Mouse (Mus musculus) cerebellum, postnatal 4 days (tissue): ENCODE data around the gene Cyp46a1.

Experiments used
- DNase-seq, 2 experiments: peaks; one replicate each; pipeline ENCODE4 v3.0.0; 2022; ENCODE audit warnings: low spot score in 2 of 2, mixed read lengths in 1 of 2

Cyp46a1 gene

GRCm38 (mm10) chr12:108398681-108399080 is 64.5 kb downstream of the Cyp46a1 start:
- DNase-seq: no peak

GRCm38 (mm10) chr12:108399191-108399590 is 65.0 kb downstream of the Cyp46a1 start:
- no peak for DNase-seq

DNA sequence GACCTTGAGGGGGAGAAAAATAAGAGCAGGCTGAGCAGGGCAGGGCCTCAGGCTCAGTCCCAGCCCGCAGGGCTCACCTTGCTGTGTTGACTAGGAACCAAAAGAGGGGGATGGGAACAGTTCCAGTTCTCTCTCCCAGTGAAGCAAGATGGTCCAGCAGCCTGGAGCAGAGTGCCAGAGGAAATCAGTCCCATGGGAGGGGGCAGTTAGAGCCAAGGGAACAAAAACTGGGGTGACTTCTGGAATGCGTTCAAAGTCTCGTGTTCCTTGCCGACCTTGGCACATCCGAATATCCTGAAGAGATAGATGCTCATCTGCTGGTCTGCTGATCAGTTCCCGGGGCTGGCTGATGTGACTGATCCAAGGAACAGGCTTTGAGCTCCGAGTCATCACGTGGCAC is 66.8 kb downstream of the Cyp46a1 start:
- no peak for DNase-seq

GRCm38 (mm10) chr12:108403957-108404356 is 69.8 kb downstream of the Cyp46a1 start:
- no peak for DNase-seq

DNA sequence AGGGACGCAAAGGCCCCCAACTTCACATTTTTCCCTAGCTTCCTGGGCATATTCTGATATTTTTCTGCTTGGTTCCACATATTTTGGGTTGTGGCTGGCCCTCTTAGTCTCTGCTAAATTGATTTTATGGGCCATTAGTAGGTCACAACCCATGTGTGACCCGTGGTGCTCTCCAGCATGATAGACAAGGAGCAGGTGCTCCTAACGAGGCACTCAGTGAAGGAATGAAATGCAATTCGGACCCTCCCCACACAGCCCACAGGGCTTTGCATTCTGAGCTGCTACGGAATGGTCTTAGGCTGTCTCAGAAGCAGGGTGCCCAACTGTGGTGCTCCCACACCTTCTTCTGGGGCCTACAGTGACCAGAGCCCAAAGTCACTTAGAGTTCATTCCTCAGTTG is 74.9 kb downstream of the Cyp46a1 start:
- DNase-seq: no peak

DNA sequence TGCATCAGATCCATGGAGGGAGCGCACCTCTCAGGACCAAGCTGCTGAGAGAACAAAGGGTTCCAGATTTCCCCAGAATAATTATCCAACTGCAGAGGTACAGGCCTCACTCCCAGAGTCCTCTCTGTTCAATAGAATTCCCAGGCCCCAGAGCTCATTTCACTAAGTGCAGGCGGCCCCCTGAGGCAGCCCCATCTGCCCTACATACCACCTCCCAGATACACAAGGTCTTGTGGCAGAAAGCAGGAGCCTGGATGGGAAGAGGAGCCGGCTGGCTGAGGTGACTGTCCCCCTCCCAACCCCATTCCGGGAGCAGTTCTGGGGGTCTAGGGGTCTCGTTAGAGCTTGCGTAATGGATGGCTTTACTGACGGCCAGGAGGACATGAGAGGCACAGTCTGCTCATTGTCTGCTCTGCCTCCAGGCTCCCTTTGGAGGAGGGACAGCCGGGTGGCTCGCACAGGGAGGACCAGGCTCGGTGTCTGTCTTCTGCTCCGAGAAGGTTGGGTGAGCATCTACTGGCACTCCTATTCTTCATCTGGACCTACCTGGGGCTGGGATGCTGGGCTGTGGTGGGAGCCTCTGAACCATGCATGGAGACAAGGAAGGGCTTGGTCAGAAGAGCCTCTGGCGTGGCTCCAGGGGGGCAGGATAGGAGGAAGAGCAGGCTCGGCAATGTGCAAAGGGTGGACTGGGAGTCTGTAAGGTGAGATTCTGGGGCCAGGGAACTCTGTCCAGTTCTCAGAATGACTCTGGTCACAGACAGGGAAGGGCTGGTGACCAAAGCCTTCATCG is 76.4 kb downstream of the Cyp46a1 start:
- no peak for DNase-seq
